Mouse (Mus musculus): ENCODE data around the gene Zcchc17. TPM values are rescaled to one million over a fixed set of nuclear protein-coding genes. Genes with fewer than 3 reads are reported as not detected.

Gene Zcchc17
- 35.0 and 40.6 TPM in 2 replicates for polyA plus RNA-seq (2012; rRNA removed)

GRCm38 (mm10) chr4:130359486-130360237 is at the start of gene Zcchc17, which contains the start of gene Snrnp40:
TSS of gene Zcchc17 (minus strand) at chr4:130359943.
TSS of gene Snrnp40 (plus strand) at chr4:130360132.

DNA sequence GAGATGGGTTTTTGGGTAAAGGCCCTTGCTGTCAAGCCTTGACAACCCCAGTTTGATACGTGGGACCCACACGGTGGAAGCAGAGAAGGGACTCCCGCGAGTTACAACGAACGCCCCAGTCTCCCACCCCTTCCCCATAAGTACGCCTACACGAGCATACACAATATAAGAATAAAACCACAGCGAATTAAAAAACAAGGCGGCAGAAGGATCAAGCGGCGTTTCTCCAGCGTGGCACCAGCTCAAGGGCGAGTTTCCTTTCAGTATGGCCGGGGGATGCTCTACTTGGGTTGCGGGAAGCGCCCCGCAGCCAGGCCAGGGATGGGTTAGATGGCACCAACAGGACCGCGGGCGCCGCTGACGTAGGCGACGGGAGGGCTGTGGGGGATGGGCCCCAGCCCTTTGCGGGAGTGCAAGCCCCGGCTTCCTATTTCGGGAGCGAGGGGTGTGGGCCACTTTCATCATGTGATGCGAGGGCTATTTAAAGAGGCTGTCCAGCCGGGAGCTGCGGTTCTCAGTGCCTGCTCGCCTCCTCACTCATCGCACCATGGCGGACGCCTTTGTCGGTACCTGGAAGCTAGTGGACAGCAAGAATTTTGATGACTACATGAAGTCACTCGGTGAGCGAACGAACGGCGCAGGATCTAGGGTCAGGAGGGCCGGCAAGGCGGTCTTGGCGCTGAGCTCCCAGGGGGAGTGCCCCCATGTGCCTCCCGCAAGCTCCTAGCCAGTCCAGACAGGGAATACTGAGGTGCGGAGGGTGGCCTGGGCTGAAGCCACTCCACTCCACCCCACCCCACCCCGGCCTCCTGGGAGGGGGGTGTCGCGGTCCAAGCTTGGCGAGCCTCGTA is 51.3 kb downstream of the Zcchc17 start, which contains the start of the genes Fabp3 and Gm10570:
Gene Fabp3 (plus strand): TSS at position 365 of the 851 bp plus-strand sequence.
Gene Gm10570 (minus strand): TSS at position 444 of the 851 bp plus-strand sequence.

DNA sequence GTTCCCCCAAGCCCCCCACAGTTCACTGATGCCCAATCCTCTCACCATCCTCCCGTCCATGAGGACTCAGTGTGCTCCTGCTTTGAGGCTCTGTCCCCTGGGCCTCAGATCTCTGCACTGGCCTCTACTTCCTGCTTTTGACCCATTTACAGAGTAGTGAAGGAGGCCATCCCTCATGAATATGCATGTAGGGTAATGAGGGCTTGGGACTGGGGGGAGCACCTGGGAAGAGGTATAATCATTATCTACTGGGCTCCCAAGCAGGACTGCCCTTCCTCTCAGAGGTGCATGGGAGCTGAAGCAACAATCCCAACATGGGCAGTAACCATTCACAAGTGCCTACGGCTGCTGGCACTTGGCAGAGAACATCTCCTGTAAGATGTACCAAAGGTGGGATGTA is 80.6 kb downstream of the Zcchc17 start, which contains the start of gene Serinc2:
Gene Serinc2 (minus strand): TSS at position 101 of the 400 bp plus-strand sequence.

Other genes with a start within 250 kb of the Zcchc17 start
- gene Hcrtr1, start 220.6 kb downstream of the Zcchc17 start, polyA plus RNA-seq (2012; rRNA removed) = 1.1 and 1.5 TPM in 2 replicates
- gene Tinagl1, start 184.8 kb downstream of the Zcchc17 start, polyA plus RNA-seq (2012; rRNA removed) = 5.7 and 11.3 TPM in 2 replicates
- gene Gm853, start 137.5 kb downstream of the Zcchc17 start, polyA plus RNA-seq (2012; rRNA removed) = 0.51 and 0.68 TPM in 2 replicates
- 86.4 and 91.5 TPM in 2 replicates for gene Serinc2, start 80.7 kb downstream of the Zcchc17 start, polyA plus RNA-seq (2012; rRNA removed)
- 100 and 104 TPM in 2 replicates for gene Fabp3, start 51.3 kb downstream of the Zcchc17 start, polyA plus RNA-seq (2012; rRNA removed)
- gene Gm10570, start 51.3 kb downstream of the Zcchc17 start, polyA plus RNA-seq (2012; rRNA removed) = 0.41 and 0.55 TPM in 2 replicates
- gene Snrnp40, start 189 bp upstream of the Zcchc17 start, polyA plus RNA-seq (2012; rRNA removed) = 94.0 and 103 TPM in 2 replicates
- 132 and 157 TPM in 2 replicates for gene Nkain1, start 214.2 kb upstream of the Zcchc17 start, polyA plus RNA-seq (2012; rRNA removed)

Data from central nervous system, embryonic 14 days (tissue).